Mouse (Mus musculus): ENCODE data around the gene Lmbrd2. TPM values are rescaled to one million over a fixed set of nuclear protein-coding genes. Genes with fewer than 3 reads are reported as not detected.

The Lmbrd2 gene
- polyA plus RNA-seq, 1 experiment from 2014 or later = 3.4 TPM

- TF ChIP-seq CTCF (IDR thresholded peaks at IDR 0.05; ENCODE audit: low read depth) = peak; percentile 97
- WGBS = 87% methylated on average over 2 of the region's 2 CpGs
- Histone ChIP-seq H3K4me2 (no peak overlapping the region), H3K9me3 (ENCODE audit: low read depth, low read length) (no peaks in the 10 kb centered on the region), H3K4me1 (ENCODE audit: insufficient read depth) (no peaks in the 10 kb centered on the region), H3K27ac (ENCODE audit: low read depth) (no peak overlapping the region), H3K36me3 (ENCODE audit: insufficient read depth) (peaks cover 99% of the 10 kb centered on the region), H3K9ac (no peak overlapping the region), H3K4me3 (ENCODE audit: low read depth, low read length) (no peak overlapping the region), H3K27me3 (ENCODE audit: insufficient read depth, low read length) (no peaks in the 10 kb centered on the region)
- ATAC-seq (ENCODE audit: insufficient read depth) = peak; percentile 41; the same call in 1 of the 2 replicates
- peak; percentile 83 for DNase-seq
Observed at GRCm38 (mm10) chr15:9120081-9120480, 20.3 kb upstream of the Lmbrd2 start.

- H3K27me3 ChIP-seq (ENCODE audit: insufficient read depth, low read length) = no peaks in the 10 kb centered on the region
- no peak overlapping the region for H3K4me2 ChIP-seq
- no peaks in the 10 kb centered on the region for H3K4me1 ChIP-seq (ENCODE audit: insufficient read depth)
- no peaks in the 10 kb centered on the region for H3K9me3 ChIP-seq (ENCODE audit: low read depth, low read length)
- ATAC-seq (ENCODE audit: insufficient read depth) = no peak
- H3K27ac ChIP-seq (ENCODE audit: low read depth) = no peak overlapping the region
- no peak for TF ChIP-seq CTCF (IDR thresholded peaks at IDR 0.05; ENCODE audit: low read depth)
- WGBS = 90% methylated on average over 4 of the region's 4 CpGs
- H3K36me3 ChIP-seq (ENCODE audit: insufficient read depth) = peaks cover 93% of the 10 kb centered on the region
- H3K4me3 ChIP-seq (ENCODE audit: low read depth, low read length) = no peak overlapping the region
- no peak overlapping the region for H3K9ac ChIP-seq
- no peak for DNase-seq
Observed at GRCm38 (mm10) chr15:9122989-9123388, 17.4 kb upstream of the Lmbrd2 start.

GRCm38 (mm10) chr15:9124856-9125255, 15.5 kb upstream of the Lmbrd2 start:
- H3K36me3 ChIP-seq (ENCODE audit: insufficient read depth) = peaks cover 93% of the 10 kb centered on the region
- no peaks in the 10 kb centered on the region for H3K4me1 ChIP-seq (ENCODE audit: insufficient read depth)
- H3K4me3 ChIP-seq (ENCODE audit: low read depth, low read length) = no peak overlapping the region
- no peak for TF ChIP-seq CTCF (IDR thresholded peaks at IDR 0.05; ENCODE audit: low read depth)
- H3K4me2 ChIP-seq = no peak overlapping the region
- no peaks in the 10 kb centered on the region for H3K27me3 ChIP-seq (ENCODE audit: insufficient read depth, low read length)
- H3K9ac ChIP-seq = no peak overlapping the region
- WGBS = 92% methylated on average over 21 of the region's 21 CpGs
- H3K9me3 ChIP-seq (ENCODE audit: low read depth, low read length) = no peaks in the 10 kb centered on the region
- DNase-seq (no peak), ATAC-seq (ENCODE audit: insufficient read depth) (no peak)
- no peak overlapping the region for H3K27ac ChIP-seq (ENCODE audit: low read depth)

DNA sequence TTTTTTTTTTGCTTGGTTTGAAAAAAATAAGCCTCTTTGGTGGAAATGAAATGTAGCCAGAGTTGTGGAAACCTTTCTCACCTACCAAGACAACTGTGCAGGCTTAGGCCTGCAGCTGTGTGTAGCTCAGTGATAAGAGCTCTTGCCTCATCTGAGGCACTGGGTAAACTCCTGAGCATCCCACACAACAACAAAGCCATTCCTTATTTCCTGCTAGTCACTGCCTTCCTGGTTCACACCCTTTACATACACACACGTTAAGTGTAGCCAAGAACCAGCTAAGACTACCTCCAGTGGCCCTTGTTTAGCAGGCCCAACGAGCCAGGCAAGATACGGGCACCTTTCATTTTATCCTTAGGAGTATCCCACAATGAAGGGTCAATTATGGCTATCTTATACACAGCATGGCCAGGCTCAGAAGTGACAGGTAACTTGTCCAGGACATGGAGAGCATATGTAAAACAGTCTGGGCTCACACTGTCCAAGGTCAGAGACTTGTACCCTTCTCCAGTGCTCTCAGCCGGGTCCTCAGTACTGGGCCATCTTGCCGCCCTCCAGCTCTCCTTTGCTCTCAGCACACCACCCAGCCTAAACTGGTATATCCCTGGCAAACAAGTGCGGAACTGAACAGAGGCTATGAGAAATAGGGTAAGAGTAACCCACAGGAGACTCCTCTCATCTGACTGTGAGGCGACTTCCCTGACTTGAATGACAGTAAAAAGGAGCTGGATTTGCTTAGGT, 13.1 kb upstream of the Lmbrd2 start:
- no peak overlapping the region for H3K27ac ChIP-seq (ENCODE audit: low read depth)
- peaks cover 89% of the 10 kb centered on the region for H3K36me3 ChIP-seq (ENCODE audit: insufficient read depth)
- H3K4me1 ChIP-seq (ENCODE audit: insufficient read depth) = no peaks in the 10 kb centered on the region
- H3K27me3 ChIP-seq (ENCODE audit: insufficient read depth, low read length) = no peaks in the 10 kb centered on the region
- no peak for TF ChIP-seq CTCF (IDR thresholded peaks at IDR 0.05; ENCODE audit: low read depth)
- no peak overlapping the region for H3K9ac ChIP-seq
- H3K4me2 ChIP-seq = no peak overlapping the region
- WGBS = 86% methylated on average over 7 of the region's 7 CpGs
- no peaks in the 10 kb centered on the region for H3K9me3 ChIP-seq (ENCODE audit: low read depth, low read length)
- no peak overlapping the region for H3K4me3 ChIP-seq (ENCODE audit: low read depth, low read length)
- ATAC-seq (ENCODE audit: insufficient read depth) = 0 out of 2 replicates have a peak, but pooled peaks have one; percentile 52
- no peak for DNase-seq

DNA sequence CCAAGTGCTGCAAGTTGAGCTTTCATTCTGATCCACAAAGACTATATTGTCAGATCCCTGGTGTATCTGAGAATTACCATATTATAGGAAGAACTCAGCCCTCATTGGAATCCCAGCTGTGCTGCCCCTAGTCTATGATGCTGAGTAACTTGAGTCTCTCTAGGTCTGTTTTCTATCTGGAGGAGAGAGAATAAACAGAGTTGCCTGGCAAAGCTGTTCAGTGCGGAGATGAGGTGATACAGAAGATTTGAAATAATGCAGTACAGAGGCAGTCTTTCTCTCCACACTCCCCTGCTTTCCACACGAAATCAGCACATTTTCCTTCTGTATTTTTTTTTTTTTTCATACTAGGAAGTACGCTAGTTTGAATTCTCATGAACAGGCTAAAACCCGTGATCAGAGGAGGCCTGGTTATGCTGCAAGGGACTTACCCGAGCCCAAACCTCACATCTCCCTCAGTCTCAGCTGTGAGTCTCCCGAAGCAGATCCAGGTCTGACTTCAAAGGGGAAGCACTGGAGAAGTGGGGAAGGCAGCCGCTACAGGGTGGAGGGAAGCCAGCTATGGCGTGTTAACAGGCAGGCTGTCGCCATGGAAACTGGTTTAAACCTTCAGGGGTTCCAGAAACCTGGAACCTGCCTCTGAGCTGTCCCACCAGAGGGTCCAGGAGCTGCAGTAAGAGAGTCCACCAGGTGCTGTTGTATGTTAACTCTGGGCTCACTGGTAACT, 9.4 kb upstream of the Lmbrd2 start:
- H3K27ac ChIP-seq (ENCODE audit: low read depth) = no peak overlapping the region
- H3K36me3 ChIP-seq (ENCODE audit: insufficient read depth) = peaks cover 82% of the 10 kb centered on the region
- 80% methylated on average over 9 of the region's 9 CpGs for WGBS
- H3K27me3 ChIP-seq (ENCODE audit: insufficient read depth, low read length) = no peaks in the 10 kb centered on the region
- no peak for TF ChIP-seq CTCF (IDR thresholded peaks at IDR 0.05; ENCODE audit: low read depth)
- no peaks in the 10 kb centered on the region for H3K9me3 ChIP-seq (ENCODE audit: low read depth, low read length)
- H3K4me3 ChIP-seq (ENCODE audit: low read depth, low read length) = no peak overlapping the region
- H3K4me1 ChIP-seq (ENCODE audit: insufficient read depth) = 0 out of 2 replicates have a peak, but pooled peaks cover 9% of the 10 kb centered on the region
- no peak overlapping the region for H3K4me2 ChIP-seq
- DNase-seq (no peak), ATAC-seq (ENCODE audit: insufficient read depth) (no peak)
- no peak overlapping the region for H3K9ac ChIP-seq

DNA sequence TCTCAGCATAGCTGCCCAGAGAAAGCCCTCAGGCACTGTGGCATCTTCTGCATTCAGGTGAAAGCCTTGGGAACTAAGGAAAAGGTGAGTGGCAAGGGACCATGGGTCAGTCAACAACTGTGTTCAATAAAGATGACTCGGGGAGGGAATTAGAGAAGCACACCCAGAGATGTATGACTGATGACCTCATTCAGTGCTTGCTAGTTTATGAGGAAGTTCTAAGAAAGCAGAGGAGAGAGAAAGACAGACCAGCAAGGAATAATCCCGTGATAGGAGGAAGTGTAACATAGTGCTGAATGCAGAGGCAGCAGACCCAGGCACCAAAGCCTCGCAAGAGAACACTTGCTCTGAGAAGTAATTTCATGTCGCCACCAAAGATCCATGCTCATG, 8.9 kb upstream of the Lmbrd2 start:
- no peak for TF ChIP-seq CTCF (IDR thresholded peaks at IDR 0.05; ENCODE audit: low read depth)
- Histone ChIP-seq H3K4me3 (ENCODE audit: low read depth, low read length) (no peak overlapping the region), H3K9me3 (ENCODE audit: low read depth, low read length) (no peaks in the 10 kb centered on the region), H3K27ac (ENCODE audit: low read depth) (no peak overlapping the region), H3K4me1 (ENCODE audit: insufficient read depth) (0 out of 2 replicates have a peak, but pooled peaks cover 9% of the 10 kb centered on the region), H3K4me2 (no peak overlapping the region), H3K36me3 (ENCODE audit: insufficient read depth) (peaks cover 82% of the 10 kb centered on the region), H3K9ac (no peak overlapping the region), H3K27me3 (ENCODE audit: insufficient read depth, low read length) (no peaks in the 10 kb centered on the region)
- ATAC-seq (ENCODE audit: insufficient read depth) = no peak
- WGBS = 79% methylated on average over 4 of the region's 4 CpGs
- no peak for DNase-seq
